Mouse (Mus musculus) cerebellum, postnatal 10 days (tissue): ENCODE measurements at regions not wholly inside any gene's neighbourhood (a gene's known extent, or its start where the extent isn't known, plus 50 kb on each side); places are given as distances from the start of the nearest gene placed in this dataset.
A peak's percentile ranks its signal among the peaks of the same experiment; 100 is the strongest.

ENCODE experiments used
- DNase-seq, 2 experiments: peaks; one replicate each; pipeline ENCODE4 v3.0.0; 2021; ENCODE audit warnings: mixed read lengths in 2 of 2

GRCm38 (mm10) chrX:21293666-21294065 lies 118.2 kb upstream of the Gm21876 start:
- peak; percentile 56 to 83 for DNase-seq

GRCm38 (mm10) chrX:21295460-21295859 lies 120.0 kb upstream of the Gm21876 start:
- peak in 1 of 2 experiments; percentile 17 for DNase-seq

GRCm38 (mm10) chrX:21297349-21297748 lies 121.9 kb upstream of the Gm21876 start:
- DNase-seq = no peak

DNA sequence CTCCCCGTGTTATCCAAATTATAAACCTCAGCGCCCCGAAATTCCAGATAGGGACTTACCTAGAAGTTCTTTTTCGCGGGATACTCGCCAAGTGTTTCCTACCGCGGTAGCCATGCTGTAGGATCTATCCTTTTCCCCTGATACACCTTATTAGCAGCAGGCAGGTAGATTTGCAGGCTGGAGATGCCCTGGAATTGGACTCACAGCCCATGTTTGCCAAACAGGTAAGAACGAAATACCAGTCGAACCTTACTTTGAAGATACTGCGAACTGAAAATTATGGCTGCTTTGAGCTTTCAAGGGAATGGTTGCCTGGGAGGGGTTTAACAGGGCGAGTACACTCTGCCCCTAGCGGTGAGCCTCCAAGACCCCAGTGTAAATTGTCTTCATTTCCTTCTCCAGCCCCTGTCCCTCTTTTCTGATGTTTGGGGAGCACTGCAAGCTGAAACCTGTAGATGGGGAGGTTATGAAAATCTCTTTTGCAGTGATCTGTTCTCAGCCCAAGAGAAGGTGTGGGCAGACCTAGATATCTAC lies 149.8 kb upstream of the Agtr2 start:
- peak; percentile 9 to 47 for DNase-seq

DNA sequence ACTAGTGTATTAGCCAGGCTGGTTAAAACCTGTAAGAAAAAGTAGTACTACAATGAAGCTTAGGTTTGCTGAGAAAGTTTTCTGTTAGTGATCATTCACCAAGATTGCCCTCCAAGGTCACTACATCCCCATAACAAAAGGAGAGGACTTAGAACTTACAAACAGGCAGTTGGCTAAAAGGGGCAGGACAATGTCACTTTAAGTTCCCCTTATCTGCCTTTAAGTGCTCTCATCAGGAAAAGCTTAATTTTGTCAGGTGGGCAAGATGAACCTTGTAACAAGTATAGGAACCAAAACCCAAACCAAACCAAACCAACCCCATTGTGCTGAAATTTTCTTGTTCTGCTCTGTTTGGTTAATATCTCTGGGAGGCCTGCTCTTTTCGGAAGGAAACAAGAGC lies 139.9 kb upstream of the Agtr2 start:
- no peak for DNase-seq

DNA sequence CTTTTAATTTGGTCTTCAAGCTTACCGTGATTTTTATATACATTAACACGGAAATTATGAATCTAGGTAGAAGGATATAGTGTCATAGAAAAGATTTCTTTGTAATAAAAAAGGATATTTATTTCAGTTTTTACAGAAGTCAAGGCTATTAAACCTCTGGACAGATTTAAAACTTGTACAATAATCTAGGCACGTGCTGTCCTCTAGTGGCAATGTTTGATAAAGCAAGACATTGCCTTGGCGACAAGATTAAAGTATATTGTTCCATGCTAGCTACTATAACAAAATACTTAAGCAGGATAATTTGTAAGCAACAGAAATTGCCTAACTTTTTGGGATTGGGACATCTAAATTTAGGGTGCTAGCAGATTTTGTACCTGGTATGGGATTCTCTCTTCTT lies 133.8 kb upstream of the Agtr2 start:
- DNase-seq = peak; percentile 13 to 33

- DNase-seq = peak; percentile 37 to 60
Observed at GRCm38 (mm10) chrX:21352350-21352749, 132.0 kb upstream of the Agtr2 start.

DNA sequence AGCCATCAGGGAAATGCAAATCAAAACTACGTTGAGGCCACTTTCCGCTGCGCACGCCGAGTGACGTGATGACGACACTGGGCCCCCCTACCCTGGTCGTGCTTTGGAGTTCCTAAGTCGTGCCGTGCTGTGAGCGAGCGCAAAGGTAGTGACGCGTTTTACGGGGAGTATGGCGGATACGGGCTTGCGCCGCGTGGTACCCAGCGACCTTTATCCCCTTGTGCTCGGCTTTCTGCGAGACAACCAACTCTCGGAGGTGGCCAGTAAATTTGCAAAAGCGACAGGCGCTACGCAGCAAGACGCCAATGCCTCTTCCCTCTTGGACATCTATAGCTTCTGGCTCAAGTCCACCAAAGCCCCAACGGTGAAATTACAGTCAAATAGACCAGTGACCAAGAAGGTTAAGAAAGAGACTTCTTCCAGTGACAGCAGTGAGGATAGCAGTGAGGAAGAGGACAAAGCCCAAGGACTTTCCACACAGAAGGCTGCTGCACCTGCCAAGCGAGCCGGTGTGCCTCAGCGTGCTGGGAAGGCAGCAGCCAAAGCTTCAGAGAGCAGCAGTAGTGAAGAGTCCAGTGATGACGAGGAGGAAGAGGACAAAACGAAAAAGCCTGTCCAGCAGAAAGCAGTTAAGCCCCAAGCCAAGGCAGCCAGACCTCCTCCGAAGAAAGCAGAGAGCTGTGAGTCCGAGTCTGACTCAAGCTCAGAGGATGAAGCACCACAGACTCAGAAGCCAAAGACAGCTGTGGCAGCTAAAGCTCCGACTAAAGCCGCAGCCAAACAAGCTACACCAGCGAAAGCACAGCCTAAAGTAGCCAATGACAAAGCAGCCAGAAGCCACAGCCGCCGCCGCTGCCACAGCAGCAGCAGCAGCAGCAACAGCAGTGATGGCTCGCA lies 123.3 kb upstream of the Agtr2 start:
- peak; percentile 78 to 81 for DNase-seq

DNA sequence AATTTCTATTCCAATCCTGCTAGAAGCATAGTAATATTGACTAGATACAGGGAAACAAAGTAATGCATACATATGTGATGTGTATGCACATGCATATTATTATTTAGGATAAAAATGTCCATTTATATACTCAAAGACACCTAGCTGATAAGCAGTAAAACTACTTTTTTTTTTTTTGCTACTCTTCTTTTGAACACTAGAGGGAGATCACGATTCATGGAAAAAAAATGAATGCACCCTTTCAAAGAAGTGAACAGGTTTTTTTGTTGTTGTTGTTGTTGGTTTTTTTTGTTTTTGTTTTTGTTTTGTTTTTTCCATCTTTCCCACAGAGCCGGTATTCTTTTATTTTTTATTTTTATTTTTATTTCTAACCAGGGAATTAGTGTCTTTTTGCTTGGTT lies 99.1 kb upstream of the Agtr2 start:
- DNase-seq = peak in 1 of 2 experiments; percentile 10

DNA sequence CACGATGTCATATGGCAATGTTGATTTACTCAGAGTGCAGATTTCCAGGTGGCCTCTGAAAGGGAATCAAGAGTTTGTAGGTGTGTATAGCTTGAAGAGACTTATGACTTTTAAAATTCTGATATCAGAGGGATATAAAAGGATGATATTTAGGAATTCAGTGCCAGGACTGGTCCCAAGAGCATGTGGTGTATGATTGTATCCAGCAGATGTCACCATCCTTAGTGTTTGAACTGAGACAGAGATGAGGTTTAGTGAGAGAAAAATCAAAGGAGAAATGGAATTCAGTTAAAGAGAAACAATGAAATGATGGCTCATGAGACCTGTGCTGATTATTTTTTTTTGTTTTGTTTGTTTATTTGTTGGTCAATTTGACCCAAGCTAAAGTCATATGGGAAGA lies 94.4 kb upstream of the Agtr2 start:
- no peak for DNase-seq

GRCm38 (mm10) chrX:21393212-21393611 lies 91.1 kb upstream of the Agtr2 start:
- peak; percentile 11 to 35 for DNase-seq

DNA sequence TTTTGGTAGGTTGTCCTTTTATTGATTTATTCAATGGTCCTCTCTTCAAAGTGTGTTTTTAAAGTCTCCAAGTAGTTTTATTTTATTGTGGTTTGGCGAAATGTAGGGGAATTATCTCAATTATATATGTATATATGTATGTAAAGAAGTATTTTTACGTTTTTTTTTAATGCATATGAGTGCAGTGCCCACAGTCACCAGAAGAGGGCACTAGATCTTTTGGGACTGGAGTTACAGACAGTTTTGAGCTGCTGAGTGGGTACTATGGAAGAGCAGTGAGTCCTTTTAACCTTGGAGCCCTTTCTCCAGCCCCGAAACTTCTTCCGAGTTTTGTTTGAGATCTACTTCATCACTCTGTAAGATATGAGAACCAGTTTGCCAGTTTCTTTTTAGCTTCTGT lies 59.5 kb upstream of the Agtr2 start:
- DNase-seq = peak; percentile 9 to 22

DNA sequence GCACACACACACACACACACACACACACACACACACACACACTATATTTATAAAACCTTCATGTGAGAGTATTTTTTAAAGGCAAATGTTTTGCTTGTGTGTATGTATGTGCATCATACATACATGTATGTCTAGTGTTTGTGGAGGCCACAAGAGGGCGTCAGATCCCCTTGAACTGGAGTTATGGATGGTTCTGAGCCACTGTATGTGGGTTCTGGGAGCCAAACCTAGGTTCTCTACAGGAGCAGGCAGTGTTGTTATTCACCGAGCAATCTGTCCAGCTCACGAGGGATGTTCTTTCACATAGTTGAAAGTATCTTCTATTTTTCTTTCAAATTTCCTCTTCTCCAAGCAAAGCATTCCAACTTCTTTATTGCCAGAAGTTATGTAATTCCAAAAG lies 56.3 kb upstream of the Agtr2 start:
- no peak for DNase-seq

DNA sequence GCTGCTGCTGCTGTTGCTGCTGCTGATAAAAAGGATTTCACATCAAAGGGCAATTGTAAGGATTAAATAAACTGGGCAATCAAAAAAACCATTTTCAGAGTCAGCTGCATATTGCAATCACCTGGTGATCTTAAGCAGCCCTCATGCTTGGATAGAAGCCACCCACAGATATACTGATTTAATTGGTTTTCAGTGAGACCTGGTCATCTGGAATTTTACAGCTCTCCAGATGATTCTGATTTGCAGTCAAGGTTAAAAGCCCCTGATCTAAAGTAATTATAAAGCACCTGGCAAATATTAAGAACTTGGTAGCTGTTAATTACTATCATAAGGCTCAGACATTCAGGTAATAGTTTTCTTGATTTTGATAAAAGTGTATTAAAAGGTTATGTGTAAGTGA lies 50.8 kb upstream of the Agtr2 start:
- no peak for DNase-seq
